Mouse (Mus musculus) ES-E14 (cell line): ENCODE measurements at regions not wholly inside any gene's neighbourhood (a gene's known extent, or its start where the extent isn't known, plus 50 kb on each side); places are given as distances from the start of the nearest gene placed in this dataset.

Experiments used
- CHD2 ChIP-seq: IDR thresholded peaks from 2 replicates; pipeline ENCODE4 v1.6.1; 2014; ENCODE audit warnings: mild to moderate bottlenecking, low read depth, low read length, inconsistent platforms
- HCFC1 ChIP-seq: IDR thresholded peaks from 2 replicates; pipeline ENCODE4 v1.6.1; 2012; ENCODE audit warnings: low read length, inconsistent platforms, borderline replicate concordance; ENCODE audit not compliant: insufficient read depth
- MAFK ChIP-seq: IDR thresholded peaks from 2 replicates; pipeline ENCODE4 v1.6.1; 2014; ENCODE audit warnings: mild to moderate bottlenecking, low read depth, low read length, inconsistent platforms; ENCODE audit not compliant: insufficient read depth
- ZC3H11A ChIP-seq: IDR thresholded peaks from 2 replicates; pipeline ENCODE4 v1.6.1; 2012; ENCODE audit warnings: low read depth, mild to moderate bottlenecking, inconsistent platforms, low read length, borderline replicate concordance
- ZNF384 ChIP-seq: IDR thresholded peaks from 2 replicates; pipeline ENCODE4 v1.6.1; 2012; ENCODE audit warnings: low read depth, low read length, inconsistent platforms

DNA sequence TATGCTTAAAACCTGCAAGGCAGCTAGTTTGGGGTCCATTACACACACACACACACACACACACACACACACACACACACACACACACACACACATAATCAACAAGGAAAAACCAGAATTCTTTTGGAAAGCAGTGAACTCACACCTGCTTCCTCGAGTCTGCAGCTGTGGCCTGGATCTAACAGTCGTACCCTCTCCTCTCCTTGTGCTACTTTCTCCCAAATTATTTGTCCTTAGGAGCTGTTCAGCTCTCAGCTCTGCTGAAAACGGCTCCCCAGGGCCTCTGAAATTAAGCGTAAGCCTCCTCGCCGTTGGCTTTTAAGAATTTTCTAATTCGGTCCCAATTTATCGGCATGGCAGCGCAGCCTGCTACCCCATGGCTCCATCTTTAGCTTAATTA is 243.9 kb downstream of the Cbln4 start:
- TF ChIP-seq HCFC1: no peak
- no peak for TF ChIP-seq MAFK
- no peak for TF ChIP-seq CHD2
- no peak for TF ChIP-seq ZC3H11A
- TF ChIP-seq ZNF384: no peak
